Mouse (Mus musculus) heart, adult 18-20 months (tissue): ENCODE measurements around the gene Eral1. TPM values are rescaled to one million over a fixed set of nuclear protein-coding genes. Genes with fewer than 3 reads are reported as not detected.
A peak's percentile ranks its signal among the peaks of the same experiment; 100 is the strongest.

ENCODE experiments used
- DNase-seq, 2 experiments: peaks; one replicate each; pipeline ENCODE4 v3.0.0; 2021 to 2022; ENCODE audit warnings: mixed read lengths in 1 of 2
- microRNA-seq, 2 experiments: library from miRNA; unstranded; fragments of <30 nt; microRNA quantifications; one replicate each; pipeline ENCODE4 v1.2.0; 2022
- total RNA-seq, 2 experiments: library from RNA; stranded (reverse); gene quantifications; 2 replicates each; pipeline ENCODE4 v1.2.3; 2021

Eral1 gene
- total RNA-seq, 2 experiments from 2014 or later, result 28.9 to 29.3 TPM

DNA sequence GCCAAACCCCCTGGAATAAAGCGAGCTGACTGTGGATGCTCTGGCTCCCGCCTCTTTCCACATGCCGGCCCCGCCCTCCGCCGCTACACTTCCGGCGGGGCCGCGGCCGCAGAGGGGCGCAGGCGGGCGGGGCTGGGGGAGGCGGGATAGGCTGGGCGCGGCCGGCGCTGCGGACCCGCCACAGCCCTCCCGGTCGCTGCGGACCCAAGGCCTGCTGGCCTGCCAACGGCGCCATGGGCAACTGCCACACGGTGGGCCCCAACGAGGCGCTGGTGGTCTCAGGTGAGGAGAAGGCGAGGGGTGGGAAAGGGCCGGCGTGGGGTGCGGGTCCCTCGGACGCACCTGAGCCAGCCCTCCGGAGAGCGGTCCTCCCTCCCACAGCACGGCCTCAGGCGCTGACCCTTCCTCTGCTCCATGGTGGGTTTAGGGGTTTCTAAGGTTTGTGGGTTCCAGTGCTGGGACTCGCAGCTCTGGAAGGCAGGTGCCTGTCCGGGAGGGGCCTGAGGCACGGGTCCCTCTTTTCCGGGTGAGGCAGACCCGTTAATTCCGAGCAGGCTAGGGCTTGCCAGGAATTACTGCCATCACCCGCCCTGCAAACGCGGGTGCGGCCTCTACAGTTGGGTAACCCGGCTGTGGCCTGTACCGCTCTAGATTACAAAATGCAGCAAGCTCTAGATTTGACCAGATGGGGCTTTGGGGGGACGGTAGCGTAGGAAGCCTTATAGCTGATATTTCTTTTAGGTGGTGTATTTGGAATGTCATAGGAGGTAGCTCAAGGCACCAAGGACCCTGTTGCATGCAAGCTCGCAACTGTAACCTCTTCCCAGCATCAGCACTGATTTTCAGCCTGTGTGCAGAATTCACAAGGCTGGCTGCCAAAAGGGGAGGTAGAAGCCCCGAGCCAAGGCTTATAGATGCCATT lies 42.1 kb downstream of the Eral1 start, which contains the start of gene Flot2:
Gene Flot2 (plus strand): TSS at position 101 of the 922 bp plus-strand sequence.
- DNase-seq, result peak; percentile 65 to 70

DNA sequence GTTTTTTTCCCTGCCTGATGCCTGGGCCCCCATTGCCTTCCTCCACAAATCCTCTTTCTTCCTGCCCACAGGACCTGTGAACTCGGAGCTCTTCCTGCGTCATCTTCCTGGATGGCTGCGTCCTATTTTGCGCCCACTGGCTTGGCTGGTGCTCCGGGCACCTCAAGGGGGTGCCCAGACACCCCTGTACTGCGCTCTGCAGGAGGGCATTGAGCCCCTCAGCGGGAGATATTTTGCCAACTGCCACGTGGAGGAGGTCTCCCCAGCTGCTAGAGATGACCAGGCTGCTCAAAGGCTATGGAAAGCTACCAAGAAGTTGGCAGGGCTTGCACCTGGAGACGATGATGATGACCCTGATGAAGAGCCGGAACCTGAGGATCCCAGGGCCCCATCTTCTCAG lies 43.4 kb downstream of the Eral1 start:
- no peak for DNase-seq

DNA sequence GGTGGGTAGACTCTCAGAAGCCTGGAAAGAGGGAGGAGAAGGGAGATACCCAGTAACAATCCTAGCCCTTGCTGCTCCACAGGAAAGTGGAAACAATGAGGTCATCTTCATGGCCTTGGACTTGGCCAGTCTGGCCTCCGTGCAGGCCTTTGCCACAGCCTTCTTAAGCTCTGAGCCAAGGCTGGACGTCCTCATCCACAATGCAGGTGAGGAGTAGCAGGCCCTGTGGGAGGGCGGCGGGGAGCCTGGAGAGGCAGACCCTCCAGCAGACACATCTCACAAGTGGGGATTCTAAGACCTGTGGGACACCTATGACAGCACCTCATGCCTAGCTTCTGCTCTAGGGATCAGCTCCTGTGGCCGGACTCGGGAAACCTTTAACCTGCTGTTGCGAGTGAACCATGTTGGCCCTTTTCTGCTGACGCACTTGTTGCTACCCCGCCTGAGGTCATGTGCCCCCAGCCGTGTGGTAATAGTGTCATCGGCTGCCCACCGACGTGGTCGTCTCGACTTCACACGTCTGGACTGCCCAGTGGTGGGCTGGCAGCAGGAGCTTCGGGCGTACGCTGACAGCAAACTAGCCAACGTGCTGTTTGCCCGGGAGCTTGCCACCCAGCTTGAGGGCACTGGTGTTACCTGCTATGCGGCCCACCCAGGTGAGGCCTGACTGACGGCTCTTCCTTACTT lies 46.1 kb downstream of the Eral1 start:
- no peak for DNase-seq

DNA sequence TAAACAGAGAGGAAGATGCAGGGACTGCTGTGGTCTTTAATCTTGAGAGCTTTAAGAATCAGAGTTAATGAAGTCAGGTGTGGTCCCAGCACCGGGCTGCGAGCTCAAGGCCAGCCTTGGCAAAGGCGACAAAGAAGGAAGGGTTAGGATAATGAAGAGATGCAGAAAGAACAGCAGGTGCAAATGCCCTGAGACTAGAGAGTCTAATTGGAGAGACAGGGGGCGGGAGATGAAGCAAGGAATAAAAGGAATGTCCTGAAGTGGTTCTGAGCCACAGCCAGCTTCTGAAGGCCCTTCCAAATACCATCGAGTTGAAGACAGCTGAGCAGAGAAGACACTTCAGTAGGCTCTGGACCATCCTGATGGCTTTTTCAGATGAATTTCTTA lies 47.4 kb downstream of the Eral1 start:
- no peak for DNase-seq

DNA sequence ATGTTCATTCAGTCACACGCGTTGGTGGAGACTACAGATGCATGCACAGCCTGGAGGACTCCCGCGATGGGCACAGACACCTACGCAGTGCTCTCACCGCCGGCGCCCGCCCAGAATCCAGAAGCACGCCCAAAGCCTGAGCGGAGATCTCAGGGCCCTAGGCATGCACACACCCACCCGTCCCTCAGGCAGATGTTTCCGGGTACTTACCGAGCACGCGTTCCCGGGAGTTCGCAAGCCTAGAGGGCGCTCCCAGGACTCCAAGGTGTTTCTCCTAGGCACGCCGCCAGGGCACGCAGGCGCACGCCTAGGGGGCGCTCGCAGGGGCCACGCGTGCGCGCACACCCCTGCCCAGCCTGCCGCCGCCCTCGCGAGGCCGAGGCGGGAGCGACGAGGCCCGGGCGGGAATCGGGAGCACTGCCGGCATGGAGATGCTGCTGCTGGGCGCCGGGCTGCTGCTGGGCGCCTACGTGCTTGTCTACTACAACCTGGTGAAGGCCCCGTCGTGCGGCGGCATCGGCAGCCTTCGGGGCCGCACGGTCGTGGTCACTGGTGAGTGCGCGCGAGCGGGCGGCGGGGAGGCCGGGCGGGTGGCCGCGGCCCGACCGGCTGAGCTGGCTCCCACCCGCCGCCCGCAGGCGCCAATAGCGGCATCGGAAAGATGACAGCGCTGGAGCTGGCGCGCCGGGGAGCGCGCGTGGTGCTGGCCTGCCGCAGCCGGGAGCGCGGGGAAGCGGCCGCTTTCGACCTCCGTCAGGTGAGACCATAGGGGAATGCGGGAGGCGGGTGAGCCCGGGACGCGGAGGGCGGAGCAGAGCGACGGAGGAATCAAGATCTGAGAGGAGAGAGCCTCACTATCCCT lies 48.0 kb downstream of the Eral1 start, which contains the start of gene Dhrs13:
Gene Dhrs13 (plus strand): TSS at position 334 of the 862 bp plus-strand sequence.
- peak; percentile 95 to 96 for DNase-seq

DNA sequence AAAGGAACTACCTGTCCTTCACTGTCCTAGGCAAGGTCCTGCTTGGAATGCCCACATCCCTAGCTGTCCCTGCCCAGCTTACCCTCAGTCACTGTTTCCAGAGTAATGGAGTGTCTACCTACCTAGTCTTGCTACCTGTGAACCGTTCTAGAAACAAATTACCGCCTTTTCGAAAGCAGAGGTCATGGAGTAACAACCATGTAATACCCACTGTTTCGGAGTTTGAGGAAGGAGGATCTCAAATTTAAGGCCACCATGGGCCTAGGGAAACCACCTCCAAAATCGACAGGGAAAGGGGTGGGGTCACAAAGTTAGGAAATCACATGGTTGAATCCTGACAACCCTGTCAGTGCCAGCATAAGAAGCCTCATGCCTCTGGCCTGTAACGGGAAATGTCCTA lies 48.8 kb downstream of the Eral1 start:
- DNase-seq, result no peak

DNA sequence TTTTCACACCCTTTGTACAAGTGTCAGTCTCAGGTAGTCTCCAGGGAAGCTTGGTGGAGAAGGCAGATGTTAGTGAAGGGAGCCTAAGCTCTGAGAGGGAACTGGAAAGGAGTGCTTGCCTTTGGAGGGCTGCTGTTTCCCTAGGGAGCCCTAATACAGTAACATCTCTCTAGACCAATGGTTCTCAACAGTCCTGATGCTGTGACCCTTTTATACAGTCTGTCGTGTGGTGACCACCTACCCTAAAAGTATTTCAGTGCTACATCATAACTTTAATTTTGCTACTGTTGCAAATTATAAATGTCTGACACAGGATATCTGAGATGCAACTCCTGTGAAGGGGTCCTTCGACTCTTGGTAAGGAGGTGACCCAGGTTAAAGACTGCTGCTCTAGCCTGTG lies 49.6 kb downstream of the Eral1 start:
- no peak for DNase-seq

DNA sequence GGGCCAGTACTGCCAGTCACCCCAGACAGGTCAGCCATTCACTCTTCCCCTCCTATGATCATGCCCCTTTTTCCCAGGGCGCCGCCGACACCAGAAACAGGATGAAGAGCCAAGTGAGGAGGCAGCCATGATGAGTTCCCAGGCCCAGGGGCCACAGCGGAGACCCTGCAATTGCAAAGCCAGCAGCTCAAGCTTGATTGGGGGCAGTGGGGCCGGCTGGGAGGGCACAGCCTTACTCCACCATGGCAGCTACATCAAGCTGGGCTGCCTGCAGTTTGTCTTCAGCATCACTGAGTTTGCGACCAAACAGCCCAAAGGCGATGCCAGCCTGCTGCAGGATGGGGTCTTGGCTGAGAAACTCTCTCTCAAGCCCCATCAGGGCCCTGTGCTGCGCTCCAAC lies 50.9 kb downstream of the Eral1 start:
- no peak for DNase-seq

DNA sequence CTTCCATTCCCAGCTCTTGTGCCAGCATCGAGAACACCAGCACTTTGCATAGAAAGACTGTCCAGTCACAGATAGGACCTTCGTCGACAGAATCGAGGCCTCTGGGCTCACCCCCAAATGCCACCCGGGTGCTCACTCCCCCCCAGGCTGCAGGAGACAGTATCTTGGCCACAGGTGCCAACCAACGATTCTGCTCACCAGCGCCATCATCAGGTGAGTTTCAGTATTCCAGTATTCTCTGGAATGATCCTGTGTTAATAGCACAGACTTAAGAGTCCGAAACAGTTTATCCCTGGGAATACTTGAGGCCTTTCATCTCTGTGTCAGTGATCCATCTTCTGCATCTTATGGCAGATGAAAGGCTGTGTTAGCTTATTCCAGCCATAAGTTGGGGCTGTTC lies 56.6 kb downstream of the Eral1 start:
- DNase-seq, result peak in 1 of 2 experiments; percentile 40

Small RNA genes lying within 50 kb of the gene (microRNA-seq; reads per million reads assigned to microRNA genes)
- gene Mir144, result 355 to 387 reads per million in 2 experiments
- 0 reads per million in 2 experiments for gene Mir451a
- 0 reads per million in 2 experiments for gene Mir451b

Other genes with a start within 250 kb of the Eral1 start
- gene Pipox, start 186.3 kb downstream of the Eral1 start, total RNA-seq, result under 1 TPM; 0.50 to 0.87 TPM
- gene Sez6, start 149.6 kb downstream of the Eral1 start, total RNA-seq, result under 1 TPM; 0.12 to 0.31 TPM
- 10 to 100 TPM; 21.7 to 21.9 TPM for gene Phf12, start 97.6 kb downstream of the Eral1 start, total RNA-seq
- gene Dhrs13, start 48.1 kb downstream of the Eral1 start, total RNA-seq, result 1 to 10 TPM; 4.1 to 5.2 TPM
- gene Flot2, start 42.5 kb downstream of the Eral1 start, total RNA-seq, result 10 to 100 TPM; 54.1 to 56.0 TPM
- gene Fam222b, start 14.3 kb upstream of the Eral1 start, total RNA-seq, result 10 to 100 TPM; 11.7 to 12.5 TPM
- 1 to 10 TPM; 3.2 to 4.6 TPM for gene Traf4, start 85.2 kb upstream of the Eral1 start, total RNA-seq
- 1 to 10 TPM; 1.7 to 2.6 TPM for gene Nek8, start 96.3 kb upstream of the Eral1 start, total RNA-seq
- 10 to 100 TPM in 1 of 2 experiments, 1 to 10 TPM in 1; 3.2 to 10.6 TPM for gene Tlcd1, start 96.3 kb upstream of the Eral1 start, total RNA-seq
- gene Rpl23a, start 103.2 kb upstream of the Eral1 start, total RNA-seq, result 100 to 1,000 TPM; 866 to 935 TPM
- gene Rab34, start 108.0 kb upstream of the Eral1 start, total RNA-seq, result 10 to 100 TPM in 1 of 2 experiments, 1 to 10 TPM in 1; 6.4 to 11.4 TPM
- 1 to 10 TPM in 1 of 2 experiments, under 1 TPM in 1; 0.89 to 1.6 TPM for gene Proca1, start 113.0 kb upstream of the Eral1 start, total RNA-seq
- 10 to 100 TPM; 52.7 to 55.7 TPM for gene Sdf2, start 165.4 kb upstream of the Eral1 start, total RNA-seq
- 10 to 100 TPM; 28.4 to 29.7 TPM for gene Supt6, start 165.6 kb upstream of the Eral1 start, total RNA-seq
- 100 to 1,000 TPM; 203 to 219 TPM for gene 2610507B11Rik, start 181.4 kb upstream of the Eral1 start, total RNA-seq
- under 1 TPM; 0.37 to 0.49 TPM for gene BC030499, start 210.5 kb upstream of the Eral1 start, total RNA-seq
- under 1 TPM; 0.28 to 0.35 TPM for gene Spag5, start 221.1 kb upstream of the Eral1 start, total RNA-seq
- 1 to 10 TPM in 1 of 2 experiments, under 1 TPM in 1; 0.97 to 1.2 TPM for gene Aldoc, start 242.6 kb upstream of the Eral1 start, total RNA-seq
- gene Pigs, start 248.0 kb upstream of the Eral1 start, total RNA-seq, result 10 to 100 TPM; 24.6 to 26.7 TPM